Mouse (Mus musculus): ENCODE data around the gene Gcnt3. TPM values are rescaled to one million over a fixed set of nuclear protein-coding genes. Genes with fewer than 3 reads are reported as not detected.

Gcnt3 gene
- polyA plus RNA-seq, 1 experiment from 2014 or later: 1.7 TPM

Other genes with a start within 250 kb of the Gcnt3 start
- 111 and 116 TPM in 2 replicates for gene Bnip2, start 48.6 kb downstream of the Gcnt3 start, polyA plus RNA-seq (2015; fragmentation: Nextera tagmentation; extraction: Ambion mirVana)
- gene Gtf2a2, start 25.5 kb downstream of the Gcnt3 start, polyA plus RNA-seq (2015; fragmentation: Nextera tagmentation; extraction: Ambion mirVana): 174 and 181 TPM in 2 replicates
- gene Fam81a, start 104.5 kb upstream of the Gcnt3 start, polyA plus RNA-seq (2015; fragmentation: Nextera tagmentation; extraction: Ambion mirVana): 14.6 and 14.9 TPM in 2 replicates
- 26.4 and 27.8 TPM in 2 replicates for gene Myo1e, start 169.3 kb upstream of the Gcnt3 start, polyA plus RNA-seq (2015; fragmentation: Nextera tagmentation; extraction: Ambion mirVana)